Mouse (Mus musculus) layer of hippocampus, adult 8-10 months (tissue): Measurements from ENCODE around the gene Cpsf4l. TPM values are rescaled to one million over a fixed set of nuclear protein-coding genes. Genes with fewer than 3 reads are reported as not detected.

ENCODE experiments used
- DNase-seq, 2 experiments: peaks; one replicate each; pipeline ENCODE4 v3.0.0; 2022; ENCODE audit warnings: low spot score in 2 of 2
- total RNA-seq, 4 experiments: library from RNA; stranded (reverse); gene quantifications; 2 replicates each; pipeline ENCODE4 v1.2.4; 2022

The Cpsf4l gene
- total RNA-seq, 4 experiments from 2014 or later, result 0.68 TPM; not detected in 3

DNA sequence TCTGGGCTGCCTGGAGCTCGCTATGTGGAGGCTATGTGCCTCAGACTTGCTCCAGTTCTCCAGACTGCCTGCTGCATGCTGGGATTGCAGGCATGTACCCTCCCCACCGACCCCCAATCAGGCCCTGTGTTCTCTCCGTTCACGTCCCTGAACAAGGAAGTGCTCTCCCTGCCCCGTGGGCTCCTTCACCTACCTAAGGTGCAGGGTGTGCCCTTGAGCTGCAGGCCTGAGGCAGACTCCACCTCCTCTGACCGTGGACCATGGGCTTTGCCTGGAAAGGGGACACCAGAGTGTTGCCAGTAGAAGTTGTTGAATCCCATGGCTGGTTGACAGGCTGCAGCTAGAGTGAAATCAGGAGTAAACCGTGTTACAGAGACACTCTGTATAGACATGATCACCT is 10.2 kb downstream of the Cpsf4l start:
- DNase-seq, result no peak

- no peak for DNase-seq
Measured at GRCm38 (mm10) chr11:113698013-113698545, 11.7 kb downstream of the Cpsf4l start.

DNA sequence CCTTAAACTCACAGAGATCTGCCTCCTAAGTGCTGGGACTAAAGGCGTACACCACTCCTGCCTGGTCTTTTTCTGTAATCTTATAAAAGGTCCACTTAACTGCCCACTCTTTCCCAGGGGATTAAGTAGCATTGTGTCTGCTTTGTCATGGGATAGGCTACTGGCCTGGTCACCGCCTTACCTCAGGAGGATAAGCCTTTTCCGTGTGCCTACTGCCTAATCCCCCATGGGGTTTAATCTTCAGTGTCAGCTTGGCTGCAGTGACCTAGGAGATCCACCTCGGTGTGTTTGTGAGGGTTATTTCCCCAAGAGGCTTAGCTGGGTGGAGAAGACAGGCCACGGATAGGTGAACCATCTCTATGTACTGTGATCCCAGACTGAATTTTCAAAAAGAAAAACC is 12.2 kb downstream of the Cpsf4l start:
- no peak for DNase-seq

DNA sequence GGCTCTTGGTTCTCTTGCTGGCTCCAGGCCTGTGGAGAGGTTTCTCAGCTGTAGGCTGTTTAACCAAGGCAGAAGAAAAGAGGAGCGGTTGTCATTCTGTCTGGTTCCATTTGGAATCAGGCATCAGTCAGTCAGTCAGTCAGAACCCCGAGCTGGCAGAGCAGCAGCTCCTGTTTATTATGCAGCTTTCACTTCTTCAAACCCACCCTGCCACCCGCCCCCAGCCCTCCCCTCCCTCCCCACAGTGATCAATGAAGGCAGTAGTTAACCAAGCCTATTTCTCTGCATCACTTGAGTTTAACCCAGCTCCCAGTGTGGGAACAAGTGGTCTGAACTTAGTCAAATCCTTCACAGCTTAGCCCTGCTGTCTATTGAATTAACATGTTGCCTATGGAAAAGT is 18.0 kb downstream of the Cpsf4l start:
- no peak for DNase-seq

GRCm38 (mm10) chr11:113691318-113691717 is 18.5 kb downstream of the Cpsf4l start:
- no peak for DNase-seq

DNA sequence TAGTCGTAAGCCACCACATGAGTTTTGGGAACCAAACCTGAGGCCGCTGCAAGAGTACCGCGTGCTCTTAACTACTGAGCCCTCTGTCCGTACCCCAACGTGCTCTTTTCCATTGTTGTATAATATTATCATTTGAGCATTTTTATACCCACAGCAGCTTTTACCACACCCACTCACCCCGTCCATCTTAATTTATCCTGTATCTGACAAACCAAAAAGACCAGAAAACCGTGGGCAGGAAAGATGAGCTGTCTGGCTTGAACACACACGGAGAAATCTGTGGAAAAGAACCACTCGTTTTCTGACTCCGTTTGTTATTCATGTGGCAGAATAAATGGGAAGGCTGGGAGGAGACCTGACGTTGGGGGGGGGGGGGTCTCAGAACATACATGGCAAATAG is 19.3 kb downstream of the Cpsf4l start:
- DNase-seq, result no peak

GRCm38 (mm10) chr11:113687031-113687430 is 22.8 kb downstream of the Cpsf4l start:
- no peak for DNase-seq

GRCm38 (mm10) chr11:113684707-113685426 is 24.9 kb downstream of the Cpsf4l start:
- no peak for DNase-seq

GRCm38 (mm10) chr11:113683957-113684706 is 25.7 kb downstream of the Cpsf4l start, which contains the start of the genes Fam104a and D11Wsu47e:
Gene Fam104a, minus strand, starts transcription at chr11:113684155.
Gene D11Wsu47e, plus strand, starts transcription at chr11:113684412.
- DNase-seq, result peak; percentile 93 to 94

GRCm38 (mm10) chr11:113683627-113683956 is 26.2 kb downstream of the Cpsf4l start:
- DNase-seq, result no peak

GRCm38 (mm10) chr11:113682897-113683626 is 26.8 kb downstream of the Cpsf4l start:
- DNase-seq, result no peak

- DNase-seq, result no peak
Measured at GRCm38 (mm10) chr11:113681979-113682378, 27.8 kb downstream of the Cpsf4l start.

DNA sequence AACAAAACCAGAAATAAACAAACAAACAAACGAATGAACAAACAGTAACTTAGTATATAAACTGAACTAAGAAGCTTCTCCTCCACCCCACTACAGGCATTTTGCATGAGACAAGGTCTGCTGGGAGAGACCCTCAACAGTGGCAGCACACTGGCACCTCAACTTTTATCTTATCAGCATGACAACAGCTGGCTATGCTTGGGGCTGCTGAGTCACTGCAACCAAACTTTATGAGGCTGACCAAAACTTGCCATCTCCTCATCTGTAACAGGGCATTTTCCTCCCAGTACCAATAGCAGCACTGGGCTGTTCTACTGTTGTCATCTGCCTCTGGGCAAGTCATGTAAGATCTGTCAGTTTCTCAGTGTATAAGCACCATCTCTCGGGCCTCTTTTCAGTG is 28.9 kb downstream of the Cpsf4l start:
- DNase-seq, result no peak

GRCm38 (mm10) chr11:113678373-113678772 is 31.4 kb downstream of the Cpsf4l start:
- no peak for DNase-seq

DNA sequence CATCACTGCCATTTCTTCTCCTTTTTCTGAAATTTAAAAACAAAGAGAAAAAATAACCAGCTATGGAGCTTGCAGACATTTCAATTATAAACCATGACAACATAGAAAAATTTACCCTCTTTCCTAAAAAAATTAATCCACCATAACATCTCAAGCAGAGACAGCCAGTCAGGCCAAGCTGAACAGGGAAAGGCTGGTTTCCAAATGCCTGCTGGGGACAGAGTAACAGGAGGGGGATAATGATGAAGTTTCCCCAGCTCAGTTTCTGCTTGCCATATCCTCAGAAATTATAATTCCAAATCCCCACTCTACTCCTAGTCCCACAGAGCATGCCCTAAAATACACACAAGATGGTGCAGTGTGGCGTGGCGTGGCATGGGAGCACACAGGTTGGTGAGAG is 32.4 kb downstream of the Cpsf4l start:
- DNase-seq, result no peak

DNA sequence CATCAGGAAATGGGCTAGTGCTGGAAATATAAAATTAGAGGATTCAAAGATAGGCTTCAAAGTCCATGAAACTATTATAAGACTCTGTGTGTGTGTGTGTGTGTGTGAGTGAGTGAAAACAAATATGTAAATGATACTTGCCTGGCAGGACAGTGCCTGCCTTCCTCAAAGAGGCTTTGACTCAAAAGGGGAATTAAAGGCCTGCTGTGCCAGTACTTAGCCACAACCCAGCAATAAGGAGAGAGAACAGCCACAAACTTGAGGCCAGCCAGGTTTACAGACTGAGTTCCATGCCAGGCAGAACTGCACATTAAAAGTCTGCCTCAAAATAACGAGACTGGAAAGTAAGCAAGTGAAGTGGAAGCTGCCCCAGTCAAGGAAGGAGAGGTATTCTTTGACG is 33.0 kb downstream of the Cpsf4l start:
- DNase-seq, result no peak

- DNase-seq, result no peak
Measured at GRCm38 (mm10) chr11:113674595-113674994, 35.2 kb downstream of the Cpsf4l start.

DNA sequence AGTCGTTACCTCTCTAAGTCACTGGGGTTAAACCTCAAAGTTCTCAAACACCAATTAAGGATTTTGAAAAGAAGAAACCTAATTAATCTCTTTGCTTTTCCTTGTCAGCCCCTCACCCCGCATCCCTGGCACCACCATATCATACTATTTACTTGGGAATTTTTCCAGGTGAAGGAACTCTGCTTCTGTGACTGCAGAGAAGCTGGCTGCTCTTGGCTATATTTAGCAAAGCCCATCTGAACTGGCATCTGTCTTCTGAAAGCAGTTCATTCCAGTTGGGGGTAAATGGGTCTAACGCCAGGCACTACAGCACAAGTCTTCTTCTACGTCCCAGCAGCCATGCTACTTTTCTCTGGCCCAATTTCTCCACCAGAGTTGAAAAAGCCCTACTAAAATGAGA is 36.2 kb downstream of the Cpsf4l start:
- no peak for DNase-seq

GRCm38 (mm10) chr11:113669711-113670110 is 40.1 kb downstream of the Cpsf4l start:
- DNase-seq, result no peak

DNA sequence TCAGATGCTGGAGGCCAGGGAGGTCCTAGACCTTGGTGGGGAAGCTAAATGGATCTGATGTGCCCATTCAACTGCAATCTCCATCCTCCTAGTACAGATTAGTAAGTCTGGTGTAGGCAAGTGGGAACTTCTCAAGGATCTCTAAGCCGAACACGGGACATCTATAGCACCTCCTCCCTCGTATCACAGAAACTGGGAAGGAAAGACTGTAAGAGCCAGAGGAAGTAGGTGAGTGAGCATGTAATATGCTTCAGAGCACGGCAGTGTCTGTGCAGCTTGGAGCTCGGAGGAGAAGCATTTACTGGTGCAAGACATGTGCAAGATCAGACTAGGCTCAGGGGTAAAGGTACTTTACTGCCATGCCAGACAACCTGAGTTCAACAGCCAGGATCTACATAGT is 41.0 kb downstream of the Cpsf4l start:
- DNase-seq, result no peak

DNA sequence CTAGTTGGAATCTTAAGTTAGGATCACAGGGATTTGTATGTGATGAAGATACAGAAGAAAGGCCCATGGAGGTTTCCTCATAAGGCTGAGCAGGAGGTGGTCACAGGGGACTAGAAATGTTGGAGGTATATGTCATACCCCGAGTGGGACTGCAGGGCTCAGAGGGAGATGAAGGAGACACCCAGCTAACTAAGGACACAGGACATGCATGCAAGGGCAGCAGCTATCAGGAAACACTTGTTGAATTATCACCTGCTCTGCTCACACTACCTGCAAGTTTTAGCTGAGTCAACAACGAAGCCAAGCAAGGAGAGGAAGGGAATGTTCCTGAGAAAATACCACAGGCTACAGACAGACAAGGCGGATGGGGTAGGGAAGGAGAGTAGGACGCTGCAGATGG is 42.1 kb downstream of the Cpsf4l start:
- no peak for DNase-seq

GRCm38 (mm10) chr11:113667122-113667521 is 42.7 kb downstream of the Cpsf4l start:
- no peak for DNase-seq
